Mouse (Mus musculus) liver, postnatal 0 days (tissue): ENCODE measurements around the gene Mgat4a.

Experiments
- CTCF ChIP-seq: sonication (generic); IDR thresholded peaks from 2 replicates; pipeline ENCODE4 v1.5.1; 2016; ENCODE audit warnings: antibody characterized with exemption, low read depth
- EP300 ChIP-seq: IDR thresholded peaks from 2 replicates; pipeline ENCODE4 v1.6.1; 2016; ENCODE audit warnings: antibody characterized with exemption, low read depth, mild to moderate bottlenecking

GRCm38 (mm10) chr1:37518124-37518720 is 22.6 kb downstream of the Mgat4a start:
- TF ChIP-seq CTCF: no peak
- TF ChIP-seq EP300: no peak
